Mouse (Mus musculus): Measurements from ENCODE around the gene Selenow. TPM values are rescaled to one million over a fixed set of nuclear protein-coding genes. Genes with fewer than 3 reads are reported as not detected.
A peak's percentile ranks its signal among the peaks of the same experiment; 100 is the strongest.

The Selenow gene
- polyA plus RNA-seq (2016; fragmentation: Nextera tagmentation; extraction: Ambion mirVana), result 902 and 1,086 TPM in 2 replicates

DNA sequence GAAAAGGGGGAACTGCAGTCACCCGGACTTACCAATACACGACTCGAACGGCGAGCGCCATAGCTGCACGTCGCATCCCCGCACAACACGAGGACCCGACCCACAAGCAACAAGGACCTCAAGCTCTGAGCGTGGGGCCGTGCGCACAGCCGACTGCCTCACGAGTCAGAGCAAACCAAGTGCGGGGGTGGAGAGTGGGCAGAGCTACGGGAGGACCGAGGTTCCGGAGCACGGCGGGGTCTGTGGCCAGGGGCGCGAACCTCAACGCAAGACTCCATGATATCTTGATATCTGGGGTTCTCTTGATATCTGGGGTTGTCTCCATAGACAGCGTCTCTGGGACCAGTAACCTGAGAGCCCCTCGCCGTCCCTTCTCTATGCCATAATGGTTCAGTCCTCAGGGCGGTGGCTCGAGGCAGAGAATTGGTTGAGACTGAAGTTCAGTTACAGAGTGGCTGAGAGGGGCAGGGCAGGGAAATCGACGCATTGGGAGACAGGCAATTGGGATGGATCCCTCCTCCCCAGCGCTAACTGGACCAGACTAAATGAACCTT lies at the start of gene Selenow:
TSS of gene Selenow (minus strand) at position 183 of the 554 bp plus-strand sequence.
- peak; percentile 93 for DNase-seq (ENCODE audit: low spot score)
- H3K36me3 ChIP-seq, result peaks cover 35% of the 10 kb centered on the region
- H3K27ac ChIP-seq, result peak within 1 kb of the TSS; percentile 98
- H3K4me3 ChIP-seq, result peak within 1 kb of the TSS; percentile 72
- WGBS, result under 1% methylated on average over 33 of the region's 33 CpGs
- peaks cover 7% of the 10 kb centered on the region for H3K27me3 ChIP-seq (ENCODE audit: insufficient read depth, poor library complexity, severe bottlenecking)
- no peaks in the 10 kb centered on the region for H3K9me3 ChIP-seq
- H3K4me1 ChIP-seq (replicated peaks), result peaks cover 23% of the 10 kb centered on the region

- H3K36me3 ChIP-seq, result peaks cover 48% of the 10 kb centered on the region
- 0 out of 2 replicates have a peak, but pooled peaks cover 2% of the 10 kb centered on the region for H3K9me3 ChIP-seq
- no peak for DNase-seq (ENCODE audit: low spot score)
- 87% methylated on average over 3 of the region's 3 CpGs for WGBS
- no peak overlapping the region for H3K27ac ChIP-seq
- H3K4me3 ChIP-seq, result no peak overlapping the region
- H3K27me3 ChIP-seq (ENCODE audit: insufficient read depth, poor library complexity, severe bottlenecking), result no peaks in the 10 kb centered on the region; the same call in 1 of the 2 replicates
- H3K4me1 ChIP-seq (replicated peaks), result peaks cover 13% of the 10 kb centered on the region; the same call in 1 of the 2 replicates
Measured at GRCm38 (mm10) chr7:15969674-15970073, 47.5 kb upstream of the Selenow start.

- 88% methylated on average over 8 of the region's 8 CpGs for WGBS
- Histone ChIP-seq H3K27me3 (ENCODE audit: insufficient read depth, poor library complexity, severe bottlenecking) (no peaks in the 10 kb centered on the region; the same call in 1 of the 2 replicates), H3K27ac (no peak overlapping the region), H3K9me3 (0 out of 2 replicates have a peak, but pooled peaks cover 2% of the 10 kb centered on the region), H3K4me3 (no peak overlapping the region), H3K4me1 (replicated peaks) (peaks cover 15% of the 10 kb centered on the region; the same call in 1 of the 2 replicates), H3K36me3 (peaks cover 34% of the 10 kb centered on the region)
- DNase-seq (ENCODE audit: low spot score), result no peak
Measured at GRCm38 (mm10) chr7:15968322-15968721, 46.1 kb upstream of the Selenow start.

GRCm38 (mm10) chr7:15967312-15967711 lies 45.1 kb upstream of the Selenow start, which contains the start of gene Ehd2:
TSS of gene Ehd2 (minus strand) at chr7:15967567.
- DNase-seq (ENCODE audit: low spot score), result peak; percentile 76
- H3K4me1 ChIP-seq (replicated peaks), result peaks cover 24% of the 10 kb centered on the region
- no peaks in the 10 kb centered on the region; the same call in 1 of the 2 replicates for H3K27me3 ChIP-seq (ENCODE audit: insufficient read depth, poor library complexity, severe bottlenecking)
- under 1% methylated on average over 22 of the region's 22 CpGs for WGBS
- H3K27ac ChIP-seq, result peak within 1 kb of the TSS; percentile 81
- H3K36me3 ChIP-seq, result peaks cover 24% of the 10 kb centered on the region
- H3K9me3 ChIP-seq, result 0 out of 2 replicates have a peak, but pooled peaks cover 5% of the 10 kb centered on the region
- H3K4me3 ChIP-seq, result peak within 1 kb of the TSS; percentile 54

DNA sequence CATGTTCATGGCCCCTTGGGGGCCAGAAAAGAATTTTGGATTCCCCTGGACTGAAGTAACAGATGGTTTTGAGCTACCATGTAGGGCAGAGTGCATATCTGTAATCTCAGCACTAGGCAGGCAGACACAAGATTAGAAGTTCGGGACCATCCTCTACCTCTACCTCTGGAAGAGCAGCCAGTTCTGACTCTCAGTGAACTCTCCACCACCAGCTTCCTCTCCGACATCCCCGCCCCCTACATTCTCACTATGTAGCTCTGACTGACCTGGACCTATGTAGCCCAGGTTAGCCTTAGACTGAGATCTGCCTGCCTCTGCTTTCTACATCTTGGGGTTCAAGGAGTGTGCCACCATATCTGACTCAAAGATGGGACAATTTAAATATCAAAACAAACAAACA lies 44.3 kb upstream of the Selenow start:
- peaks cover 27% of the 10 kb centered on the region for H3K4me1 ChIP-seq (replicated peaks)
- peaks cover 16% of the 10 kb centered on the region for H3K36me3 ChIP-seq
- H3K27ac ChIP-seq, result no peak overlapping the region
- 0 out of 2 replicates have a peak, but pooled peaks cover 5% of the 10 kb centered on the region for H3K9me3 ChIP-seq
- WGBS, result 80% methylated on average over 3 of the region's 3 CpGs
- peak overlapping the region; percentile 54; the same call in 1 of the 2 replicates for H3K4me3 ChIP-seq
- no peak for DNase-seq (ENCODE audit: low spot score)
- H3K27me3 ChIP-seq (ENCODE audit: insufficient read depth, poor library complexity, severe bottlenecking), result no peaks in the 10 kb centered on the region; the same call in 1 of the 2 replicates

DNA sequence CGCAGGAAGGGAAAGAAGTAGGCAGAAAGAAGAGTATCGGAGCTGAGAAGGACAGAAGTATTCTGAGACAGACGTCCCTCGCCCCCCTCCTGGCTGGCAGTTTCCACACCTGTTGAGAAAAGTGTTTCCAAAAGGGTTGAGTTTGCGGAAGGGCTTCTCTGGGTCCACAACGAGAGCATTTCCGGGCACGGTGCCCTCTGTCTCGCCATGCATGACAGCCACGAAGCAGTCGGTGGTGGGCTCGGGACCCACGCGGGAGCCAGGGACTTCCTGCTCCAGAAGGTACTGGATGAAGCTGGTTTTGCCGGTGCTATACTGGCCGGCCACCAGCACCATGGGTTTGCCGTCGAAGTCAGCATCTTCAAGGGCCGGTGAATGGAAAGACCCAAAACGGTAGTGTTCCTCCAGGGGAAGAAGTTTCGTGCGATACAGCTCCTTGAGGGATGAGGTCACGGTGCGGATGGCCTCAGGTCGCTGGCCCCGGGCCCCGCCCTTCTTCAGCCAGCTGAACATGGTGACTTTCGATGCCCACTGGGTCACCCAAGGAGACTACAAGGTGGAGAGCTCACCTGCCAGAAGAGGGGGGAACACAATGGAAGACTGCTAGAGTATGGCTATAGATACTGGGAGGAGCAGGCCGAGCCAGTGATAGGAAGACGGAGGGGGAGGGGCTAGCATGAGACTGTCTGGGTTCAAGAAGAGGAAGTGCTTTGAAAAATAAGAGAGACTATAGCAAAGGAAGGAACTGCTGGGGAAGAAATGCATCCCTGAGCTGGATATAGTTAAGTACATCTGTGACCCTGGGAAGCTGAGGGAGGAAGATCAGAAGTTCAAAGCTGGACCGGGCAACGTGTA lies 41.8 kb upstream of the Selenow start:
- Histone ChIP-seq H3K9me3 (0 out of 2 replicates have a peak, but pooled peaks cover 3% of the 10 kb centered on the region), H3K27ac (no peak overlapping the region), H3K27me3 (ENCODE audit: insufficient read depth, poor library complexity, severe bottlenecking) (no peaks in the 10 kb centered on the region; the same call in 1 of the 2 replicates), H3K36me3 (no peaks in the 10 kb centered on the region), H3K4me1 (replicated peaks) (peaks cover 37% of the 10 kb centered on the region), H3K4me3 (no peak overlapping the region)
- DNase-seq (ENCODE audit: low spot score), result no peak
- WGBS, result 85% methylated on average over 32 of the region's 32 CpGs

- Histone ChIP-seq H3K4me3 (no peak overlapping the region; the same call in 1 of the 2 replicates), H3K4me1 (replicated peaks) (peaks cover 37% of the 10 kb centered on the region), H3K36me3 (peaks cover under 1% of the 10 kb centered on the region; the same call in 1 of the 2 replicates), H3K27me3 (ENCODE audit: insufficient read depth, poor library complexity, severe bottlenecking) (no peaks in the 10 kb centered on the region; the same call in 1 of the 2 replicates), H3K27ac (peak overlapping the region; percentile 67), H3K9me3 (0 out of 2 replicates have a peak, but pooled peaks cover 3% of the 10 kb centered on the region)
- DNase-seq (ENCODE audit: low spot score), result peak; percentile 16
- 32% methylated on average over 12 of the region's 12 CpGs for WGBS
Measured at GRCm38 (mm10) chr7:15962311-15963288, 40.4 kb upstream of the Selenow start.

GRCm38 (mm10) chr7:15961798-15962197 lies 39.6 kb upstream of the Selenow start:
- Histone ChIP-seq H3K27ac (no peak overlapping the region), H3K36me3 (peaks cover 5% of the 10 kb centered on the region), H3K4me1 (replicated peaks) (peaks cover 30% of the 10 kb centered on the region), H3K4me3 (no peak overlapping the region), H3K27me3 (ENCODE audit: insufficient read depth, poor library complexity, severe bottlenecking) (no peaks in the 10 kb centered on the region; the same call in 1 of the 2 replicates), H3K9me3 (0 out of 2 replicates have a peak, but pooled peaks cover 3% of the 10 kb centered on the region)
- no peak for DNase-seq (ENCODE audit: low spot score)
- WGBS, result 81% methylated on average over 7 of the region's 7 CpGs

DNA sequence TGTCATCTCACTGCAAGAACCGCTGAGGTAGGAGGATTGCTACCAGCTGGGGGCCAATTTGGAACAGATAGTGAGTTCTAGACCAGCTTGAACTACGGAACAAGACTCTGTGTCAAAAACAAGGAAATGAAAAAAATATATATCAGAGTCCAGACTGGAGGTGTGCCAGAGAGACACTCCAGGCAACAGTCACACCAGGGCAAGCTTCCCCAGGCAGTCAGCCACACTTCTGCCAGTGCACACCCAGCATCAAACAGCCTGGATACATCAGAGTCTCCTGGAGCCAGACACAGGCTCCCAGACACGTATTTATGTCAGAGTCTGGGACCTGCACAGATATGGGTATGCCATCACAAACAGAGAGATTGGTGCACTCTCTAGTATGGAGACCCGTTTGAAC lies 39.0 kb upstream of the Selenow start:
- Histone ChIP-seq H3K4me1 (replicated peaks) (peaks cover 29% of the 10 kb centered on the region), H3K4me3 (no peak overlapping the region), H3K36me3 (peaks cover 5% of the 10 kb centered on the region), H3K9me3 (0 out of 2 replicates have a peak, but pooled peaks cover 3% of the 10 kb centered on the region), H3K27ac (no peak overlapping the region), H3K27me3 (ENCODE audit: insufficient read depth, poor library complexity, severe bottlenecking) (peaks cover under 1% of the 10 kb centered on the region; the same call in 1 of the 2 replicates)
- 69% methylated on average over 4 of the region's 4 CpGs for WGBS
- no peak for DNase-seq (ENCODE audit: low spot score)

DNA sequence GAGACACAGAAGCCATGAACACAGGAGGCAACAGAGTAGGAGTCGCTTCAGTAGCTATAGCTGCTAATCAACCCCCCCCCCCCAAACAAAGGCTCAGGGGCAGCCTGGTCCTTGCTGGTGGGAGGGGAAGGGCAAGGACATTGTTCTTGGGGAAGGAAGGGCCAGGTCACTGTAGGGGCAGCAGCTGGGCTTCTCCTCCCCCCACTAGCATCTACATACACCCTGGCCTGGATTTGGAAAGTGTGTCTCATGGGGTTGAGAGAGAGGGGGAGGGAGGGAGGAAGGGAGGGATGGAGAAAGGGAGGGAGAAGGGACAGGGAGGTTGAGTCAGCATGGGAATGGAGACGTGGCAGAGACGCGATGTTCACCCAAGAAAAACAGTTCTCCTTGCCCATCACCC lies 38.5 kb upstream of the Selenow start:
- Histone ChIP-seq H3K4me1 (replicated peaks) (peaks cover 29% of the 10 kb centered on the region), H3K27me3 (ENCODE audit: insufficient read depth, poor library complexity, severe bottlenecking) (peaks cover 6% of the 10 kb centered on the region; the same call in 1 of the 2 replicates), H3K36me3 (peaks cover 5% of the 10 kb centered on the region), H3K9me3 (0 out of 2 replicates have a peak, but pooled peaks cover 3% of the 10 kb centered on the region), H3K4me3 (no peak overlapping the region), H3K27ac (peak overlapping the region; percentile 50; the same call in 1 of the 2 replicates)
- WGBS, result 37% methylated on average over 4 of the region's 4 CpGs
- no peak for DNase-seq (ENCODE audit: low spot score)

- Histone ChIP-seq H3K36me3 (peaks cover 7% of the 10 kb centered on the region), H3K4me3 (no peak overlapping the region), H3K4me1 (replicated peaks) (peaks cover 20% of the 10 kb centered on the region), H3K9me3 (peaks cover 7% of the 10 kb centered on the region; the same call in 1 of the 2 replicates), H3K27ac (no peak overlapping the region), H3K27me3 (ENCODE audit: insufficient read depth, poor library complexity, severe bottlenecking) (peaks cover 9% of the 10 kb centered on the region; the same call in 1 of the 2 replicates)
- 77% methylated on average over 5 of the region's 5 CpGs for WGBS
- no peak for DNase-seq (ENCODE audit: low spot score)
Measured at GRCm38 (mm10) chr7:15956143-15956542, 33.9 kb upstream of the Selenow start.

Measured in hindbrain, embryonic 10.5 days (tissue).